Mouse (Mus musculus): ENCODE measurements around the gene Rdh16f1. TPM values are rescaled to one million over a fixed set of nuclear protein-coding genes. Genes with fewer than 3 reads are reported as not detected.
A peak's percentile ranks its signal among the peaks of the same experiment; 100 is the strongest.

The Rdh16f1 gene
- polyA plus RNA-seq, 1 experiment: not detected

GRCm38 (mm10) chr10:127730285-127730932 is 29.2 kb upstream of the Rdh16f1 start:
- H3K4me1 ChIP-seq (ENCODE audit: control insufficient read depth, insufficient read depth, low read length): no peaks in the 10 kb centered on the region
- H3K27me3 ChIP-seq (ENCODE audit: control insufficient read depth, insufficient read depth, low read length): no peaks in the 10 kb centered on the region
- no peak overlapping the region for H3K4me3 ChIP-seq (ENCODE audit: control insufficient read depth, low read depth, low read length)
- no peaks in the 10 kb centered on the region for H3K36me3 ChIP-seq (ENCODE audit: control insufficient read depth, insufficient read depth, low read length)
- no peak overlapping the region for H3K27ac ChIP-seq (ENCODE audit: control insufficient read depth, insufficient read depth, low read depth, low read length)
- TF ChIP-seq POLR2A (IDR thresholded peaks at IDR 0.05; ENCODE audit: control insufficient read depth, low read depth, low read length) (no peak), CTCF (IDR thresholded peaks at IDR 0.05; ENCODE audit: control insufficient read depth, insufficient read depth, insufficient replicate concordance, low read depth, low read length) (no peak)

GRCm38 (mm10) chr10:127730933-127731310 is 28.7 kb upstream of the Rdh16f1 start:
- Histone ChIP-seq H3K36me3 (ENCODE audit: control insufficient read depth, insufficient read depth, low read length) (no peaks in the 10 kb centered on the region), H3K4me1 (ENCODE audit: control insufficient read depth, insufficient read depth, low read length) (no peaks in the 10 kb centered on the region), H3K4me3 (ENCODE audit: control insufficient read depth, low read depth, low read length) (no peak overlapping the region), H3K27ac (ENCODE audit: control insufficient read depth, insufficient read depth, low read depth, low read length) (no peak overlapping the region), H3K27me3 (ENCODE audit: control insufficient read depth, insufficient read depth, low read length) (no peaks in the 10 kb centered on the region)
- TF ChIP-seq CTCF (IDR thresholded peaks at IDR 0.05; ENCODE audit: control insufficient read depth, insufficient read depth, insufficient replicate concordance, low read depth, low read length) (no peak), POLR2A (IDR thresholded peaks at IDR 0.05; ENCODE audit: control insufficient read depth, low read depth, low read length) (no peak)

GRCm38 (mm10) chr10:127731397-127731796 is 28.2 kb upstream of the Rdh16f1 start:
- no peak overlapping the region for H3K27ac ChIP-seq (ENCODE audit: control insufficient read depth, insufficient read depth, low read depth, low read length)
- TF ChIP-seq POLR2A (IDR thresholded peaks at IDR 0.05; ENCODE audit: control insufficient read depth, low read depth, low read length) (no peak), CTCF (IDR thresholded peaks at IDR 0.05; ENCODE audit: control insufficient read depth, insufficient read depth, insufficient replicate concordance, low read depth, low read length) (no peak)
- no peak overlapping the region for H3K4me3 ChIP-seq (ENCODE audit: control insufficient read depth, low read depth, low read length)
- no peaks in the 10 kb centered on the region for H3K27me3 ChIP-seq (ENCODE audit: control insufficient read depth, insufficient read depth, low read length)
- H3K36me3 ChIP-seq (ENCODE audit: control insufficient read depth, insufficient read depth, low read length): no peaks in the 10 kb centered on the region
- H3K4me1 ChIP-seq (ENCODE audit: control insufficient read depth, insufficient read depth, low read length): no peaks in the 10 kb centered on the region

DNA sequence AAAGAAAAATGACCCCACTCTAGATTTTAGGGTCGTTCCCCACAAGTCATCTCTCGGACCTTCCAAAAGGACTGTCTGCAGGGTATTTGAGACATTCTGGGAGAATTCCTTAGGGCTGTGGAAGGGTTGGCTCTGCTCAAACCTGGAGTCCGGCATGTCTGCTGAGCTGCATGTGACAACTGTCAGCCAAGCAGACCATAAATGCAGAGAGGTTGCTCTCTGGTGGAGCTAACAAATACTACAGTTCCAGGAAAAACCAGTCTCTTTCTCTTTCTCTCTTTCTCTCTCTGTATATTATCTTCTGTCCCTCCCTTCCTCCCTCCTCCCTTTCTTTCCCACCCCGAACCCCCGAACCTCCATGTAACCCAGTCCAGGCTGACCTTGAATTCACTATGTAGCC is 25.2 kb upstream of the Rdh16f1 start:
- TF ChIP-seq POLR2A (IDR thresholded peaks at IDR 0.05; ENCODE audit: control insufficient read depth, low read depth, low read length) (no peak), CTCF (IDR thresholded peaks at IDR 0.05; ENCODE audit: control insufficient read depth, insufficient read depth, insufficient replicate concordance, low read depth, low read length) (0 out of 2 replicates have a peak, but pooled peaks have one; percentile 14)
- Histone ChIP-seq H3K36me3 (ENCODE audit: control insufficient read depth, insufficient read depth, low read length) (no peaks in the 10 kb centered on the region), H3K4me3 (ENCODE audit: control insufficient read depth, low read depth, low read length) (no peak overlapping the region), H3K27ac (ENCODE audit: control insufficient read depth, insufficient read depth, low read depth, low read length) (no peak overlapping the region), H3K27me3 (ENCODE audit: control insufficient read depth, insufficient read depth, low read length) (no peaks in the 10 kb centered on the region), H3K4me1 (ENCODE audit: control insufficient read depth, insufficient read depth, low read length) (peaks cover 7% of the 10 kb centered on the region)

DNA sequence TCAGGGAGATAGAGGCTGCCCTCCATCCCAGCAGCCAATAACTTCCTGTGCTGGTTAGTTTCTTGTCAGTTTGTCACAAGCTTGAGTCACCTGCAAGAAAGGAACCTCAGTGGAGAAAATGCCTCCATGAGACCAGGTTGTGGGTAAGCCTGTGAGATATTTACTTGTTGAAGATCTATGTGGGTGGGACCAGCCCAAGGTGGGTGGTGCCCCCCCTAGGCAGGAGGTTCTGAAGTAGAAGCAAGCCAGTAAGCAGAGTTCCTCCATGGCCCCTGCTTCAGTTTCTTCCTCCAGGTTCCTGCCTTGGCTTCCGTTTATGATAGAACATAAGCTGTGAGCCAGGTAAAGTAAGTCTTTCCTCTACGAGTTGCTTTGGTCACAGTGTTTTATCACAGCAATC is 23.3 kb upstream of the Rdh16f1 start:
- Histone ChIP-seq H3K27ac (ENCODE audit: control insufficient read depth, insufficient read depth, low read depth, low read length) (no peak overlapping the region), H3K36me3 (ENCODE audit: control insufficient read depth, insufficient read depth, low read length) (no peaks in the 10 kb centered on the region), H3K4me3 (ENCODE audit: control insufficient read depth, low read depth, low read length) (no peak overlapping the region), H3K27me3 (ENCODE audit: control insufficient read depth, insufficient read depth, low read length) (no peaks in the 10 kb centered on the region), H3K4me1 (ENCODE audit: control insufficient read depth, insufficient read depth, low read length) (peaks cover 10% of the 10 kb centered on the region)
- TF ChIP-seq CTCF (IDR thresholded peaks at IDR 0.05; ENCODE audit: control insufficient read depth, insufficient read depth, insufficient replicate concordance, low read depth, low read length): no peak
- TF ChIP-seq POLR2A (IDR thresholded peaks at IDR 0.05; ENCODE audit: control insufficient read depth, low read depth, low read length): no peak

- H3K36me3 ChIP-seq (ENCODE audit: control insufficient read depth, insufficient read depth, low read length): no peaks in the 10 kb centered on the region
- no peak overlapping the region for H3K27ac ChIP-seq (ENCODE audit: control insufficient read depth, insufficient read depth, low read depth, low read length)
- TF ChIP-seq CTCF (IDR thresholded peaks at IDR 0.05; ENCODE audit: control insufficient read depth, insufficient read depth, insufficient replicate concordance, low read depth, low read length) (no peak), POLR2A (IDR thresholded peaks at IDR 0.05; ENCODE audit: control insufficient read depth, low read depth, low read length) (no peak)
- no peaks in the 10 kb centered on the region for H3K27me3 ChIP-seq (ENCODE audit: control insufficient read depth, insufficient read depth, low read length)
- peaks cover 10% of the 10 kb centered on the region for H3K4me1 ChIP-seq (ENCODE audit: control insufficient read depth, insufficient read depth, low read length)
- no peak overlapping the region for H3K4me3 ChIP-seq (ENCODE audit: control insufficient read depth, low read depth, low read length)
Observed at GRCm38 (mm10) chr10:127736916-127737315, 22.7 kb upstream of the Rdh16f1 start.

GRCm38 (mm10) chr10:127737552-127737951 is 22.0 kb upstream of the Rdh16f1 start:
- Histone ChIP-seq H3K27me3 (ENCODE audit: control insufficient read depth, insufficient read depth, low read length) (no peaks in the 10 kb centered on the region), H3K36me3 (ENCODE audit: control insufficient read depth, insufficient read depth, low read length) (no peaks in the 10 kb centered on the region), H3K4me3 (ENCODE audit: control insufficient read depth, low read depth, low read length) (no peak overlapping the region), H3K4me1 (ENCODE audit: control insufficient read depth, insufficient read depth, low read length) (peaks cover 10% of the 10 kb centered on the region), H3K27ac (ENCODE audit: control insufficient read depth, insufficient read depth, low read depth, low read length) (no peak overlapping the region)
- no peak for TF ChIP-seq POLR2A (IDR thresholded peaks at IDR 0.05; ENCODE audit: control insufficient read depth, low read depth, low read length)
- TF ChIP-seq CTCF (IDR thresholded peaks at IDR 0.05; ENCODE audit: control insufficient read depth, insufficient read depth, insufficient replicate concordance, low read depth, low read length): no peak

All from testis, adult 2 months (tissue).